Mouse (Mus musculus): Measurements from ENCODE around the gene Hhatl.
A peak's percentile ranks its signal among the peaks of the same experiment; 100 is the strongest.

- peak; percentile 73 for TF ChIP-seq CTCF (IDR thresholded peaks at IDR 0.05; ENCODE audit: low read depth, low read length)
- TF ChIP-seq EP300 (IDR thresholded peaks at IDR 0.05; ENCODE audit: insufficient read depth, low read depth, low read length) = no peak
Measured at GRCm38 (mm10) chr9:121830243-121830955, 38.1 kb upstream of the Hhatl start.
